ENCODE assay signal across 15 mouse cellular contexts in the genomic region with DNA sequence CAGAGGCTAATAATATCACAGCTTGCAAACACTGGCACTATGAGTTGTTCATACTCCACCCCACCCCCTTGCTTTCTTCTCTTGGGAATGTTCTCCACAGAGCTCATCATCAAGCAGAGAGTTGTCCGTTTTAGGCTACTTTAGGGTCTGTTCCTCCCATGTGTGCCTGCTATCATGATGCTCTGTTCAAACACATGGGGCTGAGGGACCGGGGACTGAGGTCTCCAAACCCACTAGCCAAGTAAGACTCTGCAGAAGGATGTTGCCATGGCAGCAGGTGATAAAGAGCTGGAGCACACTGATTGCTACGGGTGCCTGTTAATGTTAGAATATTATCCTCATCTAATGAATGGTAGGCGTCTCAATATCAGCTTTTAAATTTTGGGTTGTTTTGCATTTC.
"Had no signal": no experiment of that assay in that cellular context is flagged by ENCODE, and none has a peak within 500 bp of the region (broad histone marks: within the 10 kb centered on the region; RNA-seq: fewer than 3 reads in every experiment).

No protein-coding gene starts in this region.

- H3K4me3 ChIP-seq: limb, embryonic 13.5 days; midbrain, embryonic 12.5 days; myocyte; neural tube, embryonic 15.5 days had no signal

- H3K4me1 ChIP-seq: limb, embryonic 13.5 days; midbrain, embryonic 12.5 days; neural tube, embryonic 15.5 days had no signal

- H3K36me3 ChIP-seq: limb, embryonic 13.5 days; midbrain, embryonic 12.5 days; neural tube, embryonic 15.5 days had no signal

- H3K27ac ChIP-seq: limb, embryonic 13.5 days; liver, embryonic 14.5 days; midbrain, embryonic 12.5 days; neural tube, embryonic 15.5 days had no signal

- H3K27me3 ChIP-seq: limb, embryonic 13.5 days; midbrain, embryonic 12.5 days; neural tube, embryonic 15.5 days had no signal

- DNase-seq: kidney, adult 11 months; kidney, adult 9 months; kidney, postnatal 10 days; kidney, postnatal 4 days; left cerebral cortex, postnatal 4 days; lung, adult 18-20 months; right cerebral cortex, postnatal 4 days; spleen, adult 18-20 months; thymus, adult 2 months; thymus, postnatal 25 days had no signal

- H3K4me2 ChIP-seq: limb, embryonic 13.5 days; midbrain, embryonic 12.5 days; neural tube, embryonic 15.5 days had no signal

- H3K9ac ChIP-seq: limb, embryonic 13.5 days; liver, embryonic 14.5 days; midbrain, embryonic 12.5 days; neural tube, embryonic 15.5 days had no signal

- H3K9me3 ChIP-seq: midbrain, embryonic 12.5 days; neural tube, embryonic 15.5 days had no signal
